Mouse (Mus musculus) limb, embryonic 15.5 days (tissue): Measurements from ENCODE around the gene Kat2b. TPM values are rescaled to one million over a fixed set of nuclear protein-coding genes. Genes with fewer than 3 reads are reported as not detected.
"Not testable (repeated sequence)": the region's sequence is repeated elsewhere in the genome, so short reads cannot be mapped to it uniquely, and the experiment has no call there.

Experiments
- ATAC-seq: fragments of 200-750 bp; cut with Nextera tagmentation; 2 replicates; pipeline ENCODE4 v1.8.0; 2017; ENCODE audit warnings: low read depth, moderate TSS enrichment; ENCODE audit not compliant: insufficient number of reproducible peaks, low FRiP score, low TSS enrichment
- H3K27ac ChIP-seq: fragments of 300-500 bp; sonication (generic); 2 replicates; pipeline ENCODE4 v1.5.1; 2015; ENCODE audit warnings: moderate library complexity, mild to moderate bottlenecking, inconsistent platforms
- H3K27me3 ChIP-seq: fragments of 300-500 bp; sonication (generic); 2 replicates; pipeline ENCODE4 v1.6.1; 2015; ENCODE audit warnings: inconsistent platforms
- H3K36me3 ChIP-seq: fragments of 300-500 bp; sonication (generic); 2 replicates; pipeline ENCODE4 v1.6.1; 2015; ENCODE audit warnings: inconsistent platforms
- H3K4me1 ChIP-seq: fragments of 300-500 bp; sonication (generic); 2 replicates; pipeline ENCODE4 v1.6.1; 2015; ENCODE audit warnings: inconsistent platforms
- H3K4me2 ChIP-seq: fragments of 300-500 bp; sonication (generic); 2 replicates; pipeline ENCODE4 v1.6.1; 2015; ENCODE audit warnings: mild to moderate bottlenecking, inconsistent platforms
- H3K4me3 ChIP-seq: fragments of 300-500 bp; sonication (generic); 2 replicates; pipeline ENCODE4 v1.5.1; 2015; ENCODE audit warnings: mild to moderate bottlenecking, inconsistent platforms
- H3K9ac ChIP-seq: fragments of 300-500 bp; sonication (generic); 2 replicates; pipeline ENCODE4 v1.6.1; 2015; ENCODE audit warnings: inconsistent platforms
- H3K9me3 ChIP-seq: fragments of 300-500 bp; sonication (generic); 2 replicates; pipeline ENCODE4 v1.6.1; 2016; ENCODE audit warnings: inconsistent platforms
- WGBS: fragments of 180-500 bp; shearing (Covaris S2); methylation state at CpG from one replicate; pipeline ENCODE4 v1.1.7; 2015; 5-methylcytosine and 5-hydroxymethylcytosine counted together
- polyA plus RNA-seq: library from polyadenylated mRNA; unstranded; fragments of >200 nt; fragmentation: Nextera tagmentation; extraction: Ambion mirVana; gene quantifications from 2 replicates; pipeline ENCODE4 v1.2.1, GENCODE M21; 2015

Gene Kat2b
- polyA plus RNA-seq, 1 experiment from 2014 or later = 6.6 TPM

DNA sequence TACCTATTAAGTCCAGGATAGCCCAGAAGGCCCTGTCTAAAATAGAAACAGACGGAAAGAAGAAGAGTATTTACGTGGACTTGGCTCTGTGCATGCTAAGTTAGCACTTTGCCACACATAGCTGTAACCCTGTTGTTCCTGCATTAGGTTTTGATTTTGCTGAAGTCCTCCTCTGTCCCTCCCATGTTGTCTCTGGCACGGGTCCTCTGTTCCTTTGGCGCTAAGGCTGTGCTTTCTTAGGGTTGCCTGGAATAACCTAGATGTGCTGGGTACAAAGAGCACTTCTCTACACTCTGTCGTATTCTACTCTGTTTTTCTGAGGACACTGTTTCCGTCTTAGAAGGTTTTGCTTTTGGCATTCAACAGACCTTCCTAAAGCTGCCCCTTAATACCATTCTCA is 88.4 kb downstream of the Kat2b start:
- Histone ChIP-seq H3K9me3 (no peaks in the 10 kb centered on the region), H3K4me3 (no peak overlapping the region), H3K4me2 (no peak overlapping the region), H3K9ac (no peak overlapping the region), H3K27ac (no peak overlapping the region), H3K27me3 (no peaks in the 10 kb centered on the region), H3K36me3 (peaks cover 34% of the 10 kb centered on the region; the same call in 1 of the 2 replicates), H3K4me1 (no peaks in the 10 kb centered on the region)
- no peak for ATAC-seq
- WGBS = 84% methylated on average over 6 of the region's 6 CpGs

DNA sequence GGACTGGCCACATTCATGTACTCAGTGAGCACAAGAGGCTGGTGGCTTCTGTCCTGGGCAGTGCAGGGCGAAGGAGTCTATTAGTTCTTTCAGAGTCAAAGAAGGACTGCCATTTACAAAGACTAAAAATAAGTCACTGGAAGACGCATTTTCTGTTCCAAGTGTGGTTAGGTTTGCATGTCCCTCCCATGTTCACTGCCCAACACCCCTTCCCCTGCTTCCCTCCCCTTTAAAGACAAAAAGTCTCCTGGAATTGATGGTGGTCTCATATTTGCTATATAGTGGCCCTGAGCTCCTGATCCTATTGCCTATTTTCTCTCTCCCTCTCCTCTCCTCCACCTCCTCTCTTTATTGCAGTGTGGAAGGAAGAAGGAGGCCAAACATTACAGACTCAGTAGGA is 89.3 kb downstream of the Kat2b start:
- WGBS = 88% methylated on average over 2 of the region's 2 CpGs
- Histone ChIP-seq H3K4me1 (no peaks in the 10 kb centered on the region), H3K4me3 (no peak overlapping the region), H3K36me3 (peaks cover 39% of the 10 kb centered on the region; the same call in 1 of the 2 replicates), H3K9me3 (no peaks in the 10 kb centered on the region), H3K9ac (no peak overlapping the region), H3K27me3 (no peaks in the 10 kb centered on the region), H3K4me2 (no peak overlapping the region), H3K27ac (no peak overlapping the region)
- ATAC-seq = no peak

DNA sequence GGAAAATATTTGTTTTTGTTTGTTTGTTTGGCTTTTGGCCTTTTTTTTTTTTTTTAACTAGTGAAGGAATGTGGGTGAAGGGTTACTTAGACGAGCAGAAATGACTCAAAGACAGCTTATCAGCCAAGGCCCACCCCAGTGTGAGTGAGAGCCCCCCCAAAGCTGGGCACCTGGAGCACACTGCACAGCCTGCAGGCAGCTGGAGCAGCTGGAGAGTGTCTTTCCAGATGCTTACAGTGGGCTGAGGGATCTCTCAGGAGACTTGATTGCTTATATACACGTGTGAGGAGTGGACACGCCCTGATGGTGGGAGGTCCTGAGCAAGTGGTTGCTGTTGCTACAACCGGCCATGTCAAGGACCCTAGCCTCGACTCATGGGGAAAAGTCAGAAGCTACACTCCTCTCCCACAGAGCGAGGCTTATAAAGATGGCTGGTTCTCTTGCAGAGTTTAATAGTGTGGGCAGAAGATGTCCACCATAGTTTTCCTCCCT is 89.8 kb downstream of the Kat2b start:
- H3K27me3 ChIP-seq = no peaks in the 10 kb centered on the region
- H3K4me3 ChIP-seq = no peak overlapping the region
- H3K4me1 ChIP-seq = no peaks in the 10 kb centered on the region
- peaks cover 43% of the 10 kb centered on the region; the same call in 1 of the 2 replicates for H3K36me3 ChIP-seq
- H3K9me3 ChIP-seq = no peaks in the 10 kb centered on the region
- no peak overlapping the region for H3K27ac ChIP-seq
- no peak for ATAC-seq
- no peak overlapping the region for H3K4me2 ChIP-seq
- H3K9ac ChIP-seq = no peak overlapping the region
- WGBS = 51% methylated on average over 6 of the region's 6 CpGs

DNA sequence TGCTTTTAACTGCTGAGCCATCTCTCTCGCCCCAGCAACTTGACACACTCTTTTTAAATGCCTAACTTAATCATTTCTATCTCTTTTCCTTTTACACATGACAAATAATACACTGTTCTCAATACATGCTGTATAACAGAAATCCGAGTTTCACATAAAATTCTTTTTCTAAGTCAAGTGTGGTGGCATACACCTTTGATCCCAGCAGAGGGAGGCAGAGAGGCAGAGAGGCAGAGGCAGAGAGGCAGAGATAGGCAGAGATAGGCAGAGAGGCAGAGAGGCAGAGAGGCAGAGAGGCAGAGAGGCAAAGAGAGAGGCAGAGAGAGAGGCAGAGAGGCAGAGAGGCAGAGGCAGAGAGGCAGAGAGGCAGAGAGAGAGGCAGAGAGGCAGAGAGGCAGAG is 90.7 kb downstream of the Kat2b start:
- not testable (repeated sequence) for H3K27me3 ChIP-seq, H3K4me3 ChIP-seq, ATAC-seq, H3K27ac ChIP-seq, H3K4me2 ChIP-seq, H3K9ac ChIP-seq, H3K4me1 ChIP-seq, H3K9me3 ChIP-seq
- H3K36me3 ChIP-seq = peaks cover 44% of the 10 kb centered on the region; the same call in 1 of the 2 replicates
- 65% methylated on average over 2 of the region's 2 CpGs for WGBS

DNA sequence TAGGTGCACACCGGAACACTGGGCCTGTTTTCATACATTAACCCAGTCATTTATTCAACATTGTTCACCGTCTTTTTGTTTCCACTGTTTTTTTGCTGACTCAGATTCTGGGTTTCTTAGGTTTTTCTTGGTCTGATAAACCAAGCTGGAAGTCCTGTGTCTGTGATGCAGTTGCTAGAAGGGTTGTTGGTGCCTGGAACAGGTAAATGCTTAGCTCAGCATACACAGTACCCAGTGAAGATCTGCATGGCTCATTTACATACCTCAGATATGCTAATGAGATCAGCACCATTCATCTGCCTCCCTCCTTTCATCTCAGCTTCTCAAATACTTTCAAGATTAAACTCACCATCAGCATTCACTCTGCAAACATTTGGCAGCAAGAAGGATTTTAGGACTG is 92.0 kb downstream of the Kat2b start:
- peaks cover 37% of the 10 kb centered on the region; the same call in 1 of the 2 replicates for H3K36me3 ChIP-seq
- H3K4me2 ChIP-seq = no peak overlapping the region
- no peaks in the 10 kb centered on the region for H3K9me3 ChIP-seq
- H3K27me3 ChIP-seq = no peaks in the 10 kb centered on the region
- no peaks in the 10 kb centered on the region for H3K4me1 ChIP-seq
- H3K9ac ChIP-seq = no peak overlapping the region
- no peak overlapping the region for H3K27ac ChIP-seq
- 83% methylated on average over 2 of the region's 2 CpGs for WGBS
- no peak overlapping the region for H3K4me3 ChIP-seq
- no peak for ATAC-seq

DNA sequence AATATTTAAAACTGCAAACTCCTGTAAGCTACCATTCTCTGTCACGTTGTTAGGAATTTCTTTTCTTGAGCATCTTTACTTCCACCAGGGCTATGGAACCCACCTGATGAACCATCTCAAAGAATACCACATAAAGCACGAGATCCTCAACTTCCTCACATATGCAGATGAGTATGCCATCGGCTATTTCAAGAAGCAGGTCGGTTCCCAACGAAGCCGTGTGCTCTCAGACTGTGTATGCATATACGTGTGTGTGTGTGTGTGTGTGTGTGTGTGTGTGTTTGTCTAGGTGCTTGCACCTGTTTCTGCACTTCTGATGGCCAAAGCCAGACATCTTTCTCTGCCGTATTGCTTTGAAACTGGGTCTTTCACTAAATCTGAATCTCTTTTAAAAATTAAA is 92.6 kb downstream of the Kat2b start:
- 85% methylated on average over 8 of the region's 8 CpGs for WGBS
- Histone ChIP-seq H3K4me3 (no peak overlapping the region), H3K9ac (no peak overlapping the region), H3K4me1 (no peaks in the 10 kb centered on the region), H3K36me3 (peaks cover 32% of the 10 kb centered on the region; the same call in 1 of the 2 replicates), H3K9me3 (no peaks in the 10 kb centered on the region), H3K27me3 (no peaks in the 10 kb centered on the region), H3K4me2 (no peak overlapping the region), H3K27ac (no peak overlapping the region)
- no peak for ATAC-seq

DNA sequence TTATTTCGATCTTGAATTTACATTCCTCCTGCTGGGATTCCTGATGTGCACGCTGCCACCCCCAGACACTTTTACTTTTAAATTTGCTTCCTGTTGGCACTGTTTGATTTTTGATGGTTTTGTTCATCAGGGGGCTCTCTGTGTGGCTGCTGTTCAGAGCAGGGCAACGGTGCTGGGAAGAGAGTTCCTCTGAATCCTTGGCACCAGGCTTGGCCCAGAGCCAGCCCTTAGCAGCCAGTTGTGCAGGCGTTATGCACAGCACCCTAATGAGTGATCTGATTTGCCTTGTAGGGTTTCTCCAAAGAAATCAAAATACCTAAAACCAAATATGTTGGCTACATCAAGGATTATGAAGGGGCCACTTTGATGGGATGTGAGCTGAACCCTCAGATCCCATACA is 93.1 kb downstream of the Kat2b start:
- WGBS = 60% methylated on average over 4 of the region's 4 CpGs
- no peak overlapping the region for H3K27ac ChIP-seq
- no peak for ATAC-seq
- no peaks in the 10 kb centered on the region for H3K9me3 ChIP-seq
- no peaks in the 10 kb centered on the region for H3K4me1 ChIP-seq
- peaks cover 28% of the 10 kb centered on the region; the same call in 1 of the 2 replicates for H3K36me3 ChIP-seq
- H3K27me3 ChIP-seq = no peaks in the 10 kb centered on the region
- no peak overlapping the region for H3K4me3 ChIP-seq
- H3K4me2 ChIP-seq = no peak overlapping the region
- no peak overlapping the region for H3K9ac ChIP-seq

DNA sequence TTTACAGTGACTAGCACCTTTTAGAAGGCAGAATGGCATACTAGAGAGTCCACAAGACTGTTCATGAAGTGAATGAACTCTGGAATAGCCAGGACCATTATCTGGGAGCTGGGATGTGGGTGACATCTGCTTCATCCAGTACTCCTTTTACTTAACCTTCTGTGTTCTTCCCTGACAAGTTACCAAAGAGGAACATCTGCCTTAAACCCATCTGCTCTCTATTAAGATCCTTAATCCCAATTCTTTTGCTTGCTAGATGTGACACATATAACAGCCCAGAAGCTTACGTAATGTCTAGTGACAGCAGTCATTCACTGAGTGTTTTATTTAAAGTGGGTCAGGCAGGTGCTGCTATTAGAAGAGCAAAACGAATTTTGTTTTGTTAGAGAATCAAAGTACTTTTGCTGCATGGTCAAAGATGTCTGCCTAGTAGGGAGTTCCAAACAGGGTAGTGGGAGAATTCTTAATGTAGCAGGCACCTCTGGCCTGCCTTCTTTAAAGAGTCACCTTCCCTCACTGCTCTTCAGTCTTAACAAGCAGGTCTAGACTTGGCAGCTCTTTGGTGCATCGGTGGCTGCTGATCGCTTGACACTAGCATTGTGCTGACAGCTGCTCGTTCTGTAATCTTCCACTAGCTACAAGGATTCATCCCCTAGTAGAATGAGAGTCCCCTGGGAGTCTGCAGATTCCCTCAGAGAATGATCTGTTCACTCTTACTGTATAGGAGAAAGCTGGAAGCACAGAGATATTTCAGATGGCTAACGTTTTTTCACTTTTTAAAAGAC is 94.6 kb downstream of the Kat2b start:
- Histone ChIP-seq H3K27ac (no peak overlapping the region), H3K4me1 (no peaks in the 10 kb centered on the region), H3K27me3 (no peaks in the 10 kb centered on the region), H3K36me3 (peaks cover 24% of the 10 kb centered on the region), H3K9me3 (no peaks in the 10 kb centered on the region), H3K9ac (no peak overlapping the region), H3K4me2 (no peak overlapping the region), H3K4me3 (no peak overlapping the region)
- 81% methylated on average over 6 of the region's 6 CpGs for WGBS
- ATAC-seq = no peak

DNA sequence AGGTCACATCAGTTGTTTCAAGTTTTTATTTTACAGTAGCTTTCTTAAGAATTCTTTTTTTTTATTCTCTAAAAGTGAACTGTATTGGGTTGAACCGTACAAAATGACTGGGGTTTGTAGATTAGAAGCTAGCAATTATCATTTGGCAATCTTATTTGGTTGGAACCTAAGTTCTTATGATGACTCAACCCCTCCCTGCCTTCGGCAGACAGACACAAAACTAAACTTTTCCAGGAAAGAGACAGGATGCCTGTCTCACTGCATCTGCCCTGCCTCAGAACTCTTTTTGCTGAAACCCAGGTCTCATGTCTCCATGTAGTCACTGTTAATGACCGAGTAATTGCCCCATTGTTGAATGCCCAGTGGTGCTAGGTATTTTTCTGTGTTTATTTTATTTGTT is 97.6 kb downstream of the Kat2b start:
- Histone ChIP-seq H3K36me3 (peaks cover 38% of the 10 kb centered on the region), H3K4me2 (no peak overlapping the region)
- ATAC-seq = no peak

DNA sequence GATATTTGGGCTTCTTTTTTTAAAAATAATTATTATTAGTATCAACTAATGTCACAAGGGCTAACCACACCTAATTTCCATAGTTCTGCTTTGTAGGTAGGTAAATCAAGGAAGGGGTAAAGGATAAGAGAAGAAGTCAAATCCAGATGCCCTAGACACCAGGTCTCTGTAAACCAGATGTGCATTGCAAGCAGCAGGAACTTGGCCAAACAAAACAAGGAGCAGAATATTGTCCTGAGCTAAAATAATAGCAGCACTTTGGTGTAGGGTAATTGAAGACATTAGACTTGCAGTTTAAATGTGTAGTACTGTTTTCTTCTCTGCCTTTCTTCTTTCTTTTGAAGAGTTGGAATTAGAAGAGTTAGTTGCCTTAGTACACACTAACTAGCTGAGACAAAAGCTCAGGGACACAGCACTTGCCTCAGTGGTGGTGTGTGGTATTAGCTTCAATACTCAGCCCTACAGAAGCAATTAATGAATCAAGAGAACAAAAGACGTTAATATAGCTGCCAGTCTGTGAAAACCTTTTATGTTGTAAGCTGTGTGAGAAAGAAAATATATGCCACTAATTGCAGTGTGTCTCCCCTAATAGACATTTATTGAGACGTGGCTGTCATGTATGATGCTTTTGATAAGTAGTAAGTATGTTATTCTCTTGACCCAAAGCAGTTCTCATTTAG is 98.2 kb downstream of the Kat2b start:
- no peaks in the 10 kb centered on the region for H3K9me3 ChIP-seq
- H3K4me1 ChIP-seq = no peaks in the 10 kb centered on the region
- no peak overlapping the region for H3K9ac ChIP-seq
- no peak overlapping the region for H3K4me3 ChIP-seq
- ATAC-seq = no peak
- H3K27ac ChIP-seq = no peak overlapping the region
- H3K36me3 ChIP-seq = peaks cover 43% of the 10 kb centered on the region
- 57% methylated on average over 2 of the region's 2 CpGs for WGBS
- no peak overlapping the region for H3K4me2 ChIP-seq
- no peaks in the 10 kb centered on the region for H3K27me3 ChIP-seq

More for the DNA sequence above, 97.6 kb downstream of the Kat2b start:
- Histone ChIP-seq H3K4me1 (no peaks in the 10 kb centered on the region), H3K27me3 (no peaks in the 10 kb centered on the region), H3K9ac (no peak overlapping the region), H3K27ac (no peak overlapping the region), H3K4me3 (no peak overlapping the region), H3K9me3 (no peaks in the 10 kb centered on the region)
- WGBS = 82% methylated on average over 3 of the region's 3 CpGs

DNA sequence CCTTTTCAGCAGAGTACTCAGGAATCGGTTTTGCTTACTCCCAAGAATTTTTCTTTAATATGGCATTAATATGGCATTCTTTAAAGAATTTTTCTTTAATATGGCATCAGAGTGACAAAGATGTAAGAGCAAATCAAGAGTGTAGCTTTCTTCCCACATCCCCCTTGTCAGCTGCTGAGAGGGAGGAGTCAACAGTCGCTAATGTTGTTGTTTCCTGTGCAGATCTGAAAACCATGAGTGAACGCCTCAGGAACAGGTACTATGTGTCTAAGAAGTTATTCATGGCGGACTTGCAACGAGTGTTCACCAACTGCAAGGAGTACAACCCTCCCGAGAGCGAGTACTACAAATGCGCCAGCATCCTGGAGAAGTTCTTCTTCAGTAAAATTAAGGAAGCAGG is 103.8 kb downstream of the Kat2b start:
- WGBS = 93% methylated on average over 8 of the region's 8 CpGs
- ATAC-seq = no peak
- Histone ChIP-seq H3K36me3 (peaks cover 51% of the 10 kb centered on the region), H3K4me2 (no peak overlapping the region), H3K27ac (no peak overlapping the region), H3K4me1 (no peaks in the 10 kb centered on the region), H3K4me3 (no peak overlapping the region), H3K9ac (no peak overlapping the region), H3K9me3 (no peaks in the 10 kb centered on the region), H3K27me3 (no peaks in the 10 kb centered on the region)

DNA sequence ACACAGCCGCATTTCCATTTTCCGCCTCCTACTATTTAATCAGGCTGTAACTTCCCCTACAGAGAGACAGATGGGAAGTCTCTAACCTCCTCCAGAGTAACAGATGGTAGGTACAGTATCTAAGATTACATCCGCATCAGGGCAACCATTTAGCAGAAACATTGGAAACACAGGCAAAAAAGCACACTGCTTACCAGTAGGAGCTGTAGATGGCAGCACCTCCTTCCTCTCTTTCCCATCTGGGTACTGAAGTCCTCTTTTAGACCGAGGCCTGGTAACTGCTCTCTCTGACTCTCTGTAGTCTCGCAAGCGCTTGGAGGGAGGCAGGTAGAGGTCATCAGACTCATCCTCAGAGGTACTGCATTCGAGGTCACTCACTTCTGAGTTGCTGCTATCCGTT is 112.1 kb downstream of the Kat2b start:
- Histone ChIP-seq H3K9ac (no peak overlapping the region), H3K4me3 (no peak overlapping the region), H3K36me3 (peaks cover 46% of the 10 kb centered on the region), H3K4me1 (no peaks in the 10 kb centered on the region), H3K4me2 (no peak overlapping the region), H3K27ac (0 out of 2 replicates have a peak overlapping the region, but pooled peaks have one; percentile 2), H3K9me3 (no peaks in the 10 kb centered on the region), H3K27me3 (no peaks in the 10 kb centered on the region)
- 82% methylated on average over 8 of the region's 8 CpGs for WGBS
- ATAC-seq = no peak
